Mouse (Mus musculus): ENCODE data around the gene Arf3.

The Arf3 gene

DNA sequence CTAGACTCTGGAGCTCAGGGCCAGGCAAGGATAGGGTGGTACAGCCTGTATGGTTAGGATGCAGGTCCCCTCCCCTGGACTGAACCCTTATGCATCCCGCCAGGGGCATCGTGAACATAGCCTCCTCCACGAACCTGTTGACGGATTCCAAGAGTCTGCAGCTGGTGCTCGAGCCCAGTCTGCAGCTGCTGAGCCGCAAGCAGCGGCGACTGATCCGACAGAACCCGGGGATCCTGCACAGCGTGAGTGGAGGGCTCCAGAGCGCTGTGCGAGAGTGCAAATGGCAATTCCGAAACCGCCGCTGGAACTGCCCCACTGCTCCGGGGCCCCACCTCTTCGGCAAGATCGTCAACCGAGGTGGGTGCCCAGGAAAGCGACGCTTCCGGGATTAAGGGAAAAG lies 27.7 kb upstream of the Arf3 start:
- DNase-seq (ENCODE audit: low read depth) = no peak

DNA sequence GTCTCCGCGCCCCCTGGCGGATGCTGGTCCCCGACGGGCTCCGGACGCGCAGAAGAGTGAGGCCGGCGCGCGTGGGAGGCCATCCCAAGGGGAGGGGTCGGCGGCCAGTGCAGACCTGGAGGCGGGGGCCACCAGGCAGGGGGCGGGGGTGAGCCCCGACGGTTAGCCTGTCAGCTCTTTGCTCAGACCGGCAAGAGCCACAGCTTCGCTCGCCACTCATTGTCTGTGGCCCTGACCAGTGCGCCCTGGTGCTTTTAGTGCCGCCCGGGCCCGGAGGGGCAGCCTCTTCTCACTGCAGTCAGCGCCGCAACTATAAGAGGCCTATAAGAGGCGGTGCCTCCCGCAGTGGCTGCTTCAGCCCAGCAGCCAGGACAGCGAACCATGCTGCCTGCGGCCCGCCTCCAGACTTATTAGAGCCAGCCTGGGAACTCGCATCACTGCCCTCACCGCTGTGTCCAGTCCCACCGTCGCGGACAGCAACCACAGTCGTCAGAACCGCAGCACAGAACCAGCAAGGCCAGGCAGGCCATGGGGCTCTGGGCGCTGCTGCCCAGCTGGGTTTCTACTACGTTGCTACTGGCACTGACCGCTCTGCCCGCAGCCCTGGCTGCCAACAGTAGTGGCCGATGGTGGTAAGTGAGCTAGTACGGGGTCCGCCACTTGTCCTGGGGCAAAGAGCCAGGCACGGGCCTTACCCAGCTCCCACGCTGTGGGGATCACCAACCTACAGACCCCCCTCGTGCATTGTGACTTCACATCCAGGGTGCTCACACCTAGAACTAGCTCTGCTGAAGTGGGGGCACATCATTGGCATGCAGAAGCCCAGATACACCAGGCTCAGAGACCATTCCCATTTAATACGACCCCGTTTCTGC lies 26.9 kb upstream of the Arf3 start, which contains the start of gene Wnt1:
Gene Wnt1, plus strand, starts transcription at position 197 of the 875 bp plus-strand sequence.
- no peak for DNase-seq (ENCODE audit: low read depth)

DNA sequence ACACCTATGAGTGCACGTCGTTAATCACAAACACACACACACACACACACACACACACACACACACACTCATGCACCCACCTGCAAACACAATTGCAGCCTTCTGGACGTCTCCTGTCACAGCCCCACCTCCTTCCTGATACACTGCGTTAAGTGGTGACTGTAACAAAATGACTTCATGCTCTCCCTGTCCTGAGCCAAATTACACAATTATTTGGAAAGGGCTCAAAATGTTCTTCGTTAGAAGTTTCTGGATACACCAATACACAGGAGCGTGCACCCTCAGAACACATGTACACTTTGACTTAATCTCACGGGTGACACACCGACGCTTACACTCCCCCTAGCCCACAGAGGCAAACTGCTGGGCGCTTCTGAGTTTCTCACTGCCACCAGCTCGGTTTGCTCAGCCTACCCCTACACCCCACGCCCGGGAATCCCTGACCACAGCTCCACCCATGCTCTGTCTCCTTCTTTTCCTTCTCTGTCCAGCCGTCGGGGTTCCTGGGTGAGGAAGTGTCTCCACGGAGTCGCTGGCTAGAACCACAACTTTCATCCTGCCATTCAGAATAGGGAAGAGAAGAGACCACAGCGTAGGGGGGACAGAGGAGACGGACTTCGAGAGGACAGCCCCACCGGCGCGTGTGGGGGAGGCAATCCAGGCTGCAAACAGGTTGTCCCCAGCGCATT lies 26.1 kb upstream of the Arf3 start:
- DNase-seq (ENCODE audit: low read depth) = peak; percentile 11

DNA sequence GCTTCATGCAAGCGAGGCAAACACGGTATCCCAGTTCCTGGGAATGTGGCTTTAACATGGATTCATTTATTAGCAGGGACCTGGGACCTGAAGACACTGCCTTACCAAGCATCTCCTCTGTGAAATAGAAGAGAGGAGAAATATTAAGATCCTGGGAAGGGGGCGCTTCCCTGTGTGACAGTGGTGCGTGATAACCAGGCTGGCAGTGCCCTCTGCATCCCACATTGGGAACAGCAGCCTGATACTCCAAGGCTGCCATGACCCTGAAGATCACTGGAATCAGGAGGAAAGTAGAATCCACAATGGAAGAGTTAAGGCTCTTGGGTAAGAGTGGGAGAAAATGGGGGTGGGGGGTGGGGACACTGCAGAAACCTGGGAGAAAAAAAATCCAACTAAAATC lies 24.9 kb upstream of the Arf3 start:
- peak; percentile 51 for DNase-seq (ENCODE audit: low read depth)

DNA sequence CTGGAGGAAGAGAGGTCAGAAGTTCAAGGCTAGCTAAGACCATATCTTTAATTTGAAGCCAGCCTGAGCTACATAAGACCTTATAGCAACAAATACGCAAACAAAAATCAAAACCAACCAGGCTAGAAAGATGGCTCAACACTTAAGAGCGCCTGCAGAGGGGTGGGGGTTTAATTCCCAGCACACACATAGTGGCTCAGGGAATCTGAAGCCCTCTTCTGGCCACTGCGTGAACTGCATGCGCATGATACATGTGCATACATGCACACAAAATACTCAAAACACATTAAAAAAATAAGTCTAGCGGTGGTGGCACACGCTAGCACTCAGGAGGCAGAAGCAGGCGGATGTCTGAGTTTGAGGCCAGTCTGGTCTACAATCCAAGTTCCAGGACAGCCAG lies 22.7 kb upstream of the Arf3 start:
- peak; percentile 61 for DNase-seq (ENCODE audit: low read depth)

DNA sequence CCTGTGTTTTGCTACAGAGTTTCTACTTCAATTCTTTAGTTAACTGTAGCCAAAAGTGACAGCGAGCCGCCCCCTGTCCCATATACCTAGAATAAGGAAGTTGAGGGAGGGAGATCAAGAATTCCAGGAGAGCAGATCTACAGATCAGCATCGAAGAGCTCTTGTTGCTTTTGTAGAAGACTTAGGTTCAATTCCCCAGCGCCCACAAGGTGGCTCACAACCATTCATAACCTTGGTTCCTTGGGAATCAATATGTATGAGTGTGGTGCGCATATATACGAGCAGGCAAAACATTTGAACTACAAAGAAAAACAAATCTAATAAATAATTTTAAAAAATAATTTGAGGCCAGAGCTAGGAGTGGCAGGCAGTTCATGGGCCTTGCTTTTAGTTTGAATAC lies 18.2 kb upstream of the Arf3 start:
- DNase-seq (ENCODE audit: low read depth) = peak; percentile 29

DNA sequence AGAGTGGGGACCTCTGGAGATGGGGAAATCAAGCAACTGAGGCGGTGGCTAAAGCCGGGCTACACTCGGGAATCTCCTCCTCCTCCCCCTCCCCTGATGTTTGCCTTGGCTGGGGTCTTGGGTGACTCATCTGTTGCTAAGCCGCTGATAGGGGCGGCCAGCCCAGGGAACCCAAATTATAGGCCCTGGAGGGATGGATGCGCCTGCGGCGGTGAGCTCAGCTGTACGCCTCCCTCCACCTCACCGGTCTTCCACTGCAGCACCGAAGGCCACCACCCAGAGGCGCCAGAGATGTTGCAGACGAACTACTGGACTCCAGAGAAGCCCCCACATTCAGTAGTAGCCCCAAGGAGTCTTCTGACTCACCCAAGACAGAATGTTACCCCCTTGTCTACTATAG lies 17.6 kb upstream of the Arf3 start:
- peak; percentile 42 for DNase-seq (ENCODE audit: low read depth)

DNA sequence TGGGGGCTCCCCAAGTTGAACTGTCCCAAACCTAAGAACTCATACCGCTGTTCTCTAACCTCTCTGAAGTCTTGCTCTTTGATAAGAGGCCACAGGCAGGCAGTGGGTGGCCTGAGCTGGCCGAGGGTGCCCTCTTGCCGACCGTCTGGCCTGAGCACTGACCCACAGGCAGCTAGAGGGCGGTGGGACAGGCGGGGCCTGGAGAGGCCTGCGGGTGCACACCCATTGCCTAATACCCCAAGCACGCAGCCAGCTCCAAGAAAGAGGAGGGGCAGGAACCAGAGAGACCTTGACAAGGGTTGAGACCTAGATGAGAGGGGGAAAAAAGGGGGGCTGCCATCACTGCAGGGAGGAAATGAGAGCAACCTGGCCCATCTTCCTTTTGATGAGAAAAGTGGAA lies 17.1 kb upstream of the Arf3 start:
- peak; percentile 57 for DNase-seq (ENCODE audit: low read depth)

DNA sequence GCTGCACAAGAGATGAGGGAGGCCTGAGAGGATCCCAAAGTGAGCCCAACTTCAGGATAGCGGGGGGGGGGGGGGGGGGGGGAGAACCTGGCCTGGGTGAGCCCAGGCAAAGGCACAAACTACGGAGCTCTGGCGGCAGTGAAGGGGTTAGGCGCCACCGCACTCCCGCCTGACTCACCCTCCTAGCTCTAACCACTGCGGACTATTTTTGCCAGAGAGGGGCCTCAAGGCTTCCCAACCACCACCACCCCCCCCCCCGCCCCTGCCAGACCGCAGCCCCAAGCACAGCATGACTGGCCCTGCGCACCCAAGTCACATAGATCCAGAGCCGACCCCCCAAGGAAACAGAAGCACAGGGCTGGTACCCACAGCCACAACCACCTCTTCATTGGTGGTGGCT lies 15.8 kb upstream of the Arf3 start:
- DNase-seq (ENCODE audit: low read depth) = peak; percentile 87

DNA sequence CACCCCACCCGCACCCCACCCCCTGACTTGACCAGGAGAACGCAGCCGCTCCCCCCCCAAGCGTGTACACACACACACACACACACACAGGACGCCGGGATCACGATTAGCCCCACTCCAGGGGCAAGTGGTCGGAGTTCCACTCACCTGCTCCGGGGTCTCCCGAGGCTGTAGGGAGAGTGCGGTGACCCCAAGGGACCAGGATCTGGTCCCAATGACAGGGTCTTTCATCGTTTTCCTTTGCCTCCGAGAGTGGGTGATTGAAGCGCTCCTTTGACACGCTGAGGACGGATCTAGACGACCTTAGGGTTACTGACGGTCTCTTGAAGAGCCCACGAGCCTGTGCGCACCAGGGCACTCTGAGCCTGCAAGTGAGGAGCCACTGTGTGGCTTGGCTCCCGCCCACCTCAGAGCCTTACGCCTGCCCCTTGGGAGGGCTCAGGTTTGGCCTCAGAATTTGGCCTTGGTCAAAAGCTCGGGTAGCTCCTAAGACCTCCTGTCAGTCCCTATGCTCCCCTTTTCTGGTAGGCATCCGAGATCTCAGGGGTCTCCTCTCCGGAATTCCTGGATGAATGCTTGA lies 15.3 kb upstream of the Arf3 start:
- DNase-seq (ENCODE audit: low read depth) = peak; percentile 59

DNA sequence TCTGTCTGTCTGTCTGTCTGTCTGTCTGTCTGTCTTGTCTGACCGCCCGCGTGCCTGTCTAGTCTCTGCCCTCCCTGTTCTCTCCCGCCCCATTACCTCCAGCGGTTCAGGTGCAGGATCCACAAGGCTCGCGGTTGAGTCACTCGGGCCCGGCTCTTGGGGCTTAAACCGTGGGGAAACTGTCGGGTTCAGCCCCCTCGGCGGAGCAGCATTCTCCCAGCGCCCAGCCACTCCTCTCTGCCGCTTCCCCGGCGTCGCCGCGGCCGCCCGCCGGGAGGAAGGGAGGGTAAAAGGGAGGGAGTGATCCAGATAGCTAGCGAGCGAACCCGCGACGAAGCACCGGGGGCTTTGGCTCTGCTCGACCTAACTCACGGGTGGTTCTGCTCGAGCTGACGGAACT lies 14.7 kb upstream of the Arf3 start, which contains the start of gene Wnt10b:
Gene Wnt10b, minus strand, starts transcription at position 389 of the 400 bp plus-strand sequence.
- no peak for DNase-seq (ENCODE audit: low read depth)

DNA sequence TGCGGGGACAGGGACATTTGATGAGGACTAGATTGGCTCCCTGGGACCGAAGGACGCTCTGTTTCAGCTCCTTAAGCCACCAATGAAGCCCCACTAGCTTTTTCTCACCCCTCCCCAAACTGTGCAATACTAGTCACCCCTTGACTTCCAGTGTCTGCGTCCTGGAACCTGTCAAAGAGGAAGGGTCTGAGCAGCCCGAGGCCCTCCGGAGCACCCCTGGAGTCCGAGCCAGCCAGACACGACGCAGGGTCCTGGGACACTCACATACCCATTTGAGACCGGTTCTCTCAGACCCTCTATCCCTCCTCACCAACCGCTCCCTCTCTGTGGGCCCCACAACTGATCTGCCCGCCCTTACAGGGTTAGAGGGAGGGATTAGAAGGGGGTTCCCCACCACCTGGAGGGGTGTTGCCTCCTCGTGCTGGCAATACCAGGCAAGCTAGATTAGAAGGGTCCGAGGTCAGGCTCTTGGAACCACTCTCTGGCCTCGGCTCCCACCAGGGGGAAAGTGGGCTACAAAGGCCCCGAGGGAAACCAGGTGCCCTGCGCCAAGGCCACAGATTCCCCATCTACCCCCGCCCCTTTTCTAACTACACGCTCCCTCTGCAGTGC lies 14.1 kb upstream of the Arf3 start:
- DNase-seq (ENCODE audit: low read depth) = no peak

DNA sequence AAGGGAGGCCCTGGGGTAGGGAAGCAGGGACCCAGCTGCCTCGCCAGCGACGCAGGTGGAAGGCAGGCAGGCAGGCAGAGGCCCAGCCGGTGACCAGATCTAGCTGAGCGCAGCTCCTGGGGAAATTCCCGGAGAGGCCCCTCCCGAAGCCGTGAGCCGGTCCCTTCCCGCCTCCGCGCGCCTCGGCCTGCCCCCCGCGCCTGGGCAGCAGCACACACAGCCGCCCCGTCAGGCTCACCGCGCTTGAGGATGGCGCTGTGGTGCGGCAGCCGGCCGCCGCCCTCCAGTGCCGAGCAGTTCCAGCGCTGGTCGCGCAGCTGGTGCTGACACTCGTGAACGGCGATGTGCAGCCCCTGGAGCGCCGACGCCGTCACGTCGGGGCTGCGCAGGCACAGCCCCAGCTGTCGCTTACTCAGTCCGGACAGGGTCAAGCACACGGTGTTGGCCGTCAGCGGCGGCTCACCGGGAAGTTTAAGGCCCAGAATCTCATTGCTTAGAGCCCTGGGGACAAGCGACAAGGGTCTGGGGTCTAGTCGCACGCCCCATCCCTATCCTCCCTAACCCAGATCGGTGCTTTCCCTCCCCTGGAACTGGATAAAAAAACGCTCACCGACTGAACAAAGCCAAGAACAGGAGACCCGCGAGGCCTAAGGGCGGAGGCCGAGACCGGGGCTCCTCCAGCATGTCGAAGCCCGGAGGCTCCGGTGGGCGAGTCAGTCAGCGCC lies 13.4 kb upstream of the Arf3 start:
- no peak for DNase-seq (ENCODE audit: low read depth)

DNA sequence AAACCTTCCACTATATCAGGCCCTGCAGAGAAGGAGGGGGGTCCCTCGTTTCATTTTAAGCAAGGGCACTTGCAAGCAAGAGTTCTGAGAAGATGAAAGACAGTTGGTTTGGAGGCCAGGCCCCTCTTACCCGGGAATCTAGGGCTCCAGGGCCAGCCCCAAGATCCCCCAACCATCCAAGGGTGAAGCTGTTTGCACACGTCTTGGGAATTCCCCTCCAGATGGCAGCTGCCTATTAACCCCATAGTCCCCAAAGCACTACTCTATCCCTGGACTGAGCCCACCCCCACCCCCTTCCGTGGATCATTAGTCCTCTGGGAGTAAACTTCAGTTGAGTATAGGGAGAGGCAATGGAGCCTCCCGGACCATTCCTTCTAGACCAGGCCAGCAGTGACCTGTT lies 12.5 kb upstream of the Arf3 start:
- no peak for DNase-seq (ENCODE audit: low read depth)

DNA sequence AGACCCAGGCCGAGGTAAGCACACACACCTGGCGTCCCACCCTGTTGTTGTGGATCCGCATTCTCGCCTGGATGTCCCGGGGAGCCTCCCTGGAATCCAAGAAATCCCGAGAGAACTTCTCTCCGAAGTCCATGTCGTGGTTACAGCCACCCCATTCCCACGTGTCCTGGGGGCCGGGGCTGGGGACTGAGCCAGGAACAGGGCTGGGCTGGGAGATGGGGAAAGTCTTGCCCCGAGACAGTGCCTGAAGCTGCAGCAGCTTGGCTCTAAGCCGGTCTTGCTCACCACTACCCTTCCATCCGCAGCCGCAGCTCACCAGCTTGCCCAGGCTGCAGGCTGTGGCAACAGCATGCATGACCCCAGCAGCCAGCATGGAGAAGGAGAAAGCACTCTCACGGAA lies 11.1 kb upstream of the Arf3 start:
- DNase-seq (ENCODE audit: low read depth) = no peak

DNA sequence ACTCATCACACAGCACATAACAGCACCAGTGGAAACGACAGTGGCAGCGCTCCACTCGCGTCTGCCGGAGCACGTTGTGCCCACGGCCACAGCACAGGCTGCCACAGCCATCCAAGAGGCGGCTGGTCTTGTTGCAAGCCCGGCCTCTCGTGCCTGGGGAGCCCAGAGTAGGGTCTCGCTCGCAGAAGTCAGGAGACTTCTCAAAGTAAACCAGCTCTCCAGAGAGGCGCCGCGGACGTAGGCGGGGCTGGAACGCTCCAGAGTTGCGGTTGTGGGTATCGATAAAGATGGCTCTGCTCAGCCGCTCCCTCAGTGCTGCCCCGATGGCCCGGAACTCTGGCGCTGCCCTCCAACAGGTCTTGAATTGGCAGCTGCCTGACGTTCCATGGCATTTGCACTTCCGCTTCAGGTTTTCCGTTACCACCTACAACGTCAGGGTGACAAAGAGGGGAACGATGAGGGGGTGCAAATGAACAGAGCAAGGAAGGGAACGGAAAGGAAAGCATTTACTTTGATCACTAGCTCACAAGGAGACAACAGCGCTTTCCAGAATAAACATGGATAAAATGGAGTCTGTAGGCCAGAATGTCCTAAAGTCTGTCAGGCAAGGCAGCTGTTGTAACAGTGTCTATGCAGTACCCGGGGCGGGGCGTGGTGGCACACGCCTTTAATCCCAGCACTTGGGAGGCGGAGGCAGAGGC lies 9.6 kb upstream of the Arf3 start:
- no peak for DNase-seq (ENCODE audit: low read depth)

DNA sequence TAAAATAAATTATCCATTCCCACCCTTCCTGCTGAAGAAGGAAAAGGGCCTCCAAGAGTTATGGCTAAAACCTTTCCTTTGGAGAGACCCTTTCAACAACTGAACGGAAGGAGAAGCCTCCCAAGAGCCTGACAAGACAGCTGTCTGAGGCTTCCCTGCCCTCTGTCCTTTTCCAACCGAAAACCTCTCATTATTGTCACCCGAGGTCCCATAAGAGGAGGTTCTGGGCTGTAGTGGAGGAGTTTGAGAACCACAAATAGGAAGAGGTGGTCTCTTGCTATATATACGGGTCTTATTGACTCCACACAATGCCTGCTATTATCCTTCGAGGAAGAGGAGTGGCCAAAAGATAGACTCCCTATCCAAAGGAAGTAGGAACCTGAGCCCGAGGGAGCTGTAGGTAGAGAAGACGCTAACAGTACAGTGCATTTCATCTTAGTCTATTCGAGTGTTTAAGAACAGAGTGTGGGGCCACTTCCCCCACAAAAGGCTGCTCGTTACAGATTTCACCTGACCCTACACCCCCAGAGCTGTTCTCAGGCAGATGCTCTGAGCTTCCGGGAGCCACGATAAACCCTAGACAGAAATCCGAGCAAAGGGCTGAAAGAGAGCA lies 8.9 kb upstream of the Arf3 start:
- no peak for DNase-seq (ENCODE audit: low read depth)

DNA sequence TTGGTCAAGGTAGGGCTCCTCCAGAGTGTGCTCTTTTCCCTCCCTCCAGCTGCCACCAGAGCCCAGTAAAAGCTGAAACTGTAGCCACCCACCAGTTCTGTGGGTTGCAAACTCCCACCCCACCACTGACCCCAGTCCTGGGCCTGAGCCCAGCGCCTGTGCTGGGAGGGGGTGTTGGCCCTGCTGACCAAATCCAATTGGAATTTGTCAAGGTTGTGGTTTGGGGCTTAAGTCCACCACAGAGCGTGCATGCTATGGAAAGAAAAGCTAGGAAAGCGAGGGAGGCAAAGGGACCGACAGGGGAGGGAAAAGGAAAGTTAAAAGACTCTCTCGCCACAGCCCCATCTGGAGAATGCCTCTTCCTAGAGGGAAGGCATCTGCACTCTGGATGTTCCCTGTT lies 5.2 kb upstream of the Arf3 start:
- no peak for DNase-seq (ENCODE audit: low read depth)

DNA sequence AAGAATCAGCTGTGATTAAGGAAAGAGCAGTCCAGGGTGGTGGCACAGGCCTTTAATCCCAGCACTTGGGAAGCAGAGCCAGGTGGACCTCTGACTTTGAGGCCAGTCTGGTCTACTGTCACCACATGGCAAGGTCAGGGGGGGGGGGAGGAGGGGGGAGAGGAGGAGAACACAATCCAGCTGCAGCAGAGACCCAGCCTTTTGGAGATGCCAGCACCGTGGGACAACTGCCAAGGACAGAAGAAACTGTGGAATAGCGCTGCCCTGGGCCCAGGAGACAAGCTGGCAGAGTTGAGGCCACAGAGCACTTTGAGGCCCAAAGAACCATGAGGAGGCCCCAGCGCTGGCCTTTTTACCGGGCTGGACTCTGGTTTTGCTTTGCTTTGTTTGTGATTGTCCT lies 2.9 kb upstream of the Arf3 start:
- DNase-seq (ENCODE audit: low read depth) = no peak

DNA sequence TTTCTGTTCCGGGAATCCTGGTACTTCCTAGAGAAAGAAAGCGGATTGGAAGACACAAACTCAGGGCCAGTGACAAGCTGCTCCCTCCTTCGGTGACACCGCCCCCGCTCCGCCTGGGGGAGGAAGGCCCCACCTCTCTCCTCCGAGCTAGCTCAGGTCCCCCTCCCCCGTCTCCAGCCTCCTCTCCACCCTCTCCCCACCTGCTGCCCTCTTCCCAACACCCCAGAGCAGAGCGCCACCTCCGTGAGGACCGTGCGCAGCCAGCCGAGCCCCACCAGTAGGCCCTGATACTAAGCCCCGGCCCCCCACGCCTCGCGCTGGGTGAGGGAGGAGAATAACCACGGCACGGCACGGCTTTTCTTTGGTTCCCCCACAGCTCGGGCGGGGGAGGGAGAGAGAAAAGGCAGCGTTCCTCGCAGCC lies 803 bp downstream of the Arf3 start:
- peak; percentile 89 for DNase-seq (ENCODE audit: low read depth)

DNA sequence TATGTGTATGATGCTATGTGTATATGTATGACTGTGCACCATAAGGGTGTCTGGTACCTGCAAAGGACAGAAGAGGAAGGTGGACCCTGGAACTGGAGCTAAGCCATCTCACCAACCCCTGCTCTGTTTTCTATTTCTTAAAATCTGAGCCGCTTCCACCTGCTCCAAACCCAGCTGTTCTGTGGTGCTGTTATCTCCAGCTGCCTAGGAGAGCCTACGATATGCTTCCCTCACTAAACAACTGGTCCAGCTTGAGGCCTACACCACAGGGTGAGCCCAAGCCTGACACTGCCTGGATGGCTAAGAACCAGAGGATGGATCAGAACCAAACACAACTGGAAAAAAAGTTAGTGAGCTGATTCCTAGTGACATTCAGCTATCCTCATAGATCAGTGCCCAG lies 8.9 kb downstream of the Arf3 start:
- no peak for DNase-seq (ENCODE audit: low read depth)

Data from 416B (cell line).